Mouse (Mus musculus): ENCODE data around the gene Tbc1d22b. TPM values are rescaled to one million over a fixed set of nuclear protein-coding genes. Genes with fewer than 3 reads are reported as not detected.

Gene Tbc1d22b
- polyA plus RNA-seq, 1 experiment from 2014 or later, result 8.6 TPM

DNA sequence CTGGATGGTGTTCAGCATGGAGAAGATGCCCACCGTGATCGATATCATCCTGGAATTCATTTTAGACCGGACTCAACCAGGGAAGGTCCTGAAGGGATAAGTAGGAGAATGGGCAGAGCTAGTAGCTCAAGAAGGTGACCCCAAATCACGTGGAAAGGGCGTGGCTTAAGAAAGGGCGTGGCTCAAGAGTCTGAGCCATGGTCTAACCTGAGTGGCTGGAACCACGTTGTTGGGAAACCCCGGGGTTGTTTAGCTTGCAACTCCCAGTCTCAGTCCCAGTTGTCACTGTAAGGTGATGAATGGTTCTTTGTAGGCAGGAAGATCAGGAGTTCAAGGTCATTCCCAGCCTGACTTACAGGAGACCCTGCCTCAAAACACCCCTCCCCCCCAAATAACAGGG, 29.9 kb upstream of the Tbc1d22b start:
- Histone ChIP-seq H3K27me3 (replicated peaks; ENCODE audit: control insufficient read depth, insufficient read depth, low read length) (no peaks in the 10 kb centered on the region), H3K9me3 (ENCODE audit: control insufficient read depth) (no peaks in the 10 kb centered on the region), H3K4me3 (ENCODE audit: low read depth, low read length) (no peak overlapping the region), H3K36me3 (ENCODE audit: control insufficient read depth, insufficient read depth) (no peaks in the 10 kb centered on the region), H3K27ac (ENCODE audit: low read depth, low read length) (no peak overlapping the region), H3K9ac (ENCODE audit: low read depth, low read length) (no peak overlapping the region), H3K4me1 (replicated peaks; ENCODE audit: control insufficient read depth, insufficient read depth, low read length) (no peaks in the 10 kb centered on the region), H3K4me2 (replicated peaks; ENCODE audit: low read depth) (no peak overlapping the region)
- ATAC-seq, result no peak
- TF ChIP-seq CTCF (IDR thresholded peaks at IDR 0.05; ENCODE audit: low read depth), result no peak
- WGBS, result 69% methylated on average over 8 of the region's 8 CpGs

- no peak overlapping the region for H3K4me3 ChIP-seq (ENCODE audit: low read depth, low read length)
- H3K27me3 ChIP-seq (replicated peaks; ENCODE audit: control insufficient read depth, insufficient read depth, low read length), result no peaks in the 10 kb centered on the region
- no peak for ATAC-seq
- H3K27ac ChIP-seq (ENCODE audit: low read depth, low read length), result no peak overlapping the region
- peak; percentile 18; the same call in 1 of the 2 replicates for TF ChIP-seq CTCF (IDR thresholded peaks at IDR 0.05; ENCODE audit: low read depth)
- no peaks in the 10 kb centered on the region for H3K9me3 ChIP-seq (ENCODE audit: control insufficient read depth)
- H3K9ac ChIP-seq (ENCODE audit: low read depth, low read length), result no peak overlapping the region
- WGBS, result 79% methylated on average over 2 of the region's 2 CpGs
- no peaks in the 10 kb centered on the region for H3K36me3 ChIP-seq (ENCODE audit: control insufficient read depth, insufficient read depth)
- H3K4me2 ChIP-seq (replicated peaks; ENCODE audit: low read depth), result no peak overlapping the region
- H3K4me1 ChIP-seq (replicated peaks; ENCODE audit: control insufficient read depth, insufficient read depth, low read length), result no peaks in the 10 kb centered on the region
Measured at GRCm38 (mm10) chr17:29525613-29526012, 24.0 kb upstream of the Tbc1d22b start.

GRCm38 (mm10) chr17:29528568-29529187, 20.9 kb upstream of the Tbc1d22b start:
- H3K4me1 ChIP-seq (replicated peaks; ENCODE audit: control insufficient read depth, insufficient read depth, low read length), result no peaks in the 10 kb centered on the region
- no peak overlapping the region for H3K4me3 ChIP-seq (ENCODE audit: low read depth, low read length)
- ATAC-seq, result peak; percentile 16; the same call in 1 of the 2 replicates
- H3K36me3 ChIP-seq (ENCODE audit: control insufficient read depth, insufficient read depth), result no peaks in the 10 kb centered on the region
- no peak overlapping the region for H3K9ac ChIP-seq (ENCODE audit: low read depth, low read length)
- no peak overlapping the region for H3K27ac ChIP-seq (ENCODE audit: low read depth, low read length)
- no peaks in the 10 kb centered on the region for H3K27me3 ChIP-seq (replicated peaks; ENCODE audit: control insufficient read depth, insufficient read depth, low read length)
- WGBS, result 68% methylated on average over 8 of the region's 8 CpGs
- peak; percentile 85 for TF ChIP-seq CTCF (IDR thresholded peaks at IDR 0.05; ENCODE audit: low read depth)
- no peak overlapping the region for H3K4me2 ChIP-seq (replicated peaks; ENCODE audit: low read depth)
- no peaks in the 10 kb centered on the region for H3K9me3 ChIP-seq (ENCODE audit: control insufficient read depth)

- H3K4me2 ChIP-seq (replicated peaks; ENCODE audit: low read depth), result no peak overlapping the region
- no peak overlapping the region for H3K27ac ChIP-seq (ENCODE audit: low read depth, low read length)
- no peaks in the 10 kb centered on the region for H3K36me3 ChIP-seq (ENCODE audit: control insufficient read depth, insufficient read depth)
- TF ChIP-seq CTCF (IDR thresholded peaks at IDR 0.05; ENCODE audit: low read depth), result no peak
- no peak for ATAC-seq
- no peak overlapping the region for H3K9ac ChIP-seq (ENCODE audit: low read depth, low read length)
- H3K4me3 ChIP-seq (ENCODE audit: low read depth, low read length), result no peak overlapping the region
- H3K27me3 ChIP-seq (replicated peaks; ENCODE audit: control insufficient read depth, insufficient read depth, low read length), result no peaks in the 10 kb centered on the region
- H3K4me1 ChIP-seq (replicated peaks; ENCODE audit: control insufficient read depth, insufficient read depth, low read length), result no peaks in the 10 kb centered on the region
- WGBS, result 80% methylated on average over 6 of the region's 6 CpGs
- no peaks in the 10 kb centered on the region for H3K9me3 ChIP-seq (ENCODE audit: control insufficient read depth)
Measured at GRCm38 (mm10) chr17:29530508-29530907, 19.1 kb upstream of the Tbc1d22b start.

- no peaks in the 10 kb centered on the region for H3K4me1 ChIP-seq (replicated peaks; ENCODE audit: control insufficient read depth, insufficient read depth, low read length)
- no peak overlapping the region for H3K4me3 ChIP-seq (ENCODE audit: low read depth, low read length)
- no peak overlapping the region for H3K27ac ChIP-seq (ENCODE audit: low read depth, low read length)
- no peaks in the 10 kb centered on the region for H3K9me3 ChIP-seq (ENCODE audit: control insufficient read depth)
- no peaks in the 10 kb centered on the region for H3K27me3 ChIP-seq (replicated peaks; ENCODE audit: control insufficient read depth, insufficient read depth, low read length)
- H3K4me2 ChIP-seq (replicated peaks; ENCODE audit: low read depth), result no peak overlapping the region
- no peak overlapping the region for H3K9ac ChIP-seq (ENCODE audit: low read depth, low read length)
- TF ChIP-seq CTCF (IDR thresholded peaks at IDR 0.05; ENCODE audit: low read depth), result peak; percentile 32
- 79% methylated on average over 9 of the region's 9 CpGs for WGBS
- H3K36me3 ChIP-seq (ENCODE audit: control insufficient read depth, insufficient read depth), result no peaks in the 10 kb centered on the region
- no peak for ATAC-seq
Measured at GRCm38 (mm10) chr17:29531278-29531677, 18.3 kb upstream of the Tbc1d22b start.

GRCm38 (mm10) chr17:29531757-29532384, 17.7 kb upstream of the Tbc1d22b start:
- ATAC-seq, result no peak
- Histone ChIP-seq H3K27ac (ENCODE audit: low read depth, low read length) (no peak overlapping the region), H3K4me2 (replicated peaks; ENCODE audit: low read depth) (no peak overlapping the region), H3K9ac (ENCODE audit: low read depth, low read length) (no peak overlapping the region), H3K27me3 (replicated peaks; ENCODE audit: control insufficient read depth, insufficient read depth, low read length) (no peaks in the 10 kb centered on the region), H3K4me1 (replicated peaks; ENCODE audit: control insufficient read depth, insufficient read depth, low read length) (no peaks in the 10 kb centered on the region), H3K9me3 (ENCODE audit: control insufficient read depth) (no peaks in the 10 kb centered on the region), H3K4me3 (ENCODE audit: low read depth, low read length) (no peak overlapping the region), H3K36me3 (ENCODE audit: control insufficient read depth, insufficient read depth) (no peaks in the 10 kb centered on the region)
- TF ChIP-seq CTCF (IDR thresholded peaks at IDR 0.05; ENCODE audit: low read depth), result no peak
- WGBS, result 62% methylated on average over 10 of the region's 10 CpGs
